Mouse (Mus musculus): ENCODE measurements around the gene Eipr1.

Gene Eipr1

GRCm38 (mm10) chr12:28775120-28775519 is 23.5 kb downstream of the Eipr1 start:
- DNase-seq (ENCODE audit: extremely low read depth, insufficient read length, low spot score) = no peak

- DNase-seq (ENCODE audit: extremely low read depth, insufficient read length, low spot score) = no peak
Observed at GRCm38 (mm10) chr12:28775627-28776026, 24.0 kb downstream of the Eipr1 start.

- no peak for DNase-seq (ENCODE audit: extremely low read depth, insufficient read length, low spot score)
Observed at GRCm38 (mm10) chr12:28780180-28780579, 28.6 kb downstream of the Eipr1 start.

GRCm38 (mm10) chr12:28782637-28783036 is 31.0 kb downstream of the Eipr1 start:
- DNase-seq (ENCODE audit: extremely low read depth, insufficient read length, low spot score) = no peak

- no peak for DNase-seq (ENCODE audit: extremely low read depth, insufficient read length, low spot score)
Observed at GRCm38 (mm10) chr12:28784355-28784754, 32.8 kb downstream of the Eipr1 start.

- DNase-seq (ENCODE audit: extremely low read depth, insufficient read length, low spot score) = no peak
Observed at GRCm38 (mm10) chr12:28784864-28785263, 33.3 kb downstream of the Eipr1 start.

- DNase-seq (ENCODE audit: extremely low read depth, insufficient read length, low spot score) = no peak
Observed at GRCm38 (mm10) chr12:28785299-28785698, 33.7 kb downstream of the Eipr1 start.

GRCm38 (mm10) chr12:28786310-28786709 is 34.7 kb downstream of the Eipr1 start:
- DNase-seq (ENCODE audit: extremely low read depth, insufficient read length, low spot score) = no peak

GRCm38 (mm10) chr12:28792613-28793012 is 41.0 kb downstream of the Eipr1 start:
- DNase-seq (ENCODE audit: extremely low read depth, insufficient read length, low spot score) = no peak

- DNase-seq (ENCODE audit: extremely low read depth, insufficient read length, low spot score) = no peak
Observed at GRCm38 (mm10) chr12:28793715-28794114, 42.1 kb downstream of the Eipr1 start.

GRCm38 (mm10) chr12:28795041-28795440 is 43.4 kb downstream of the Eipr1 start:
- no peak for DNase-seq (ENCODE audit: extremely low read depth, insufficient read length, low spot score)

GRCm38 (mm10) chr12:28796881-28797420 is 45.3 kb downstream of the Eipr1 start:
- no peak for DNase-seq (ENCODE audit: extremely low read depth, insufficient read length, low spot score)

- DNase-seq (ENCODE audit: extremely low read depth, insufficient read length, low spot score) = no peak
Observed at GRCm38 (mm10) chr12:28799798-28800411, 48.3 kb downstream of the Eipr1 start.

GRCm38 (mm10) chr12:28800423-28800822 is 48.8 kb downstream of the Eipr1 start:
- DNase-seq (ENCODE audit: extremely low read depth, insufficient read length, low spot score) = no peak

- DNase-seq (ENCODE audit: extremely low read depth, insufficient read length, low spot score) = no peak
Observed at GRCm38 (mm10) chr12:28800891-28801290, 49.3 kb downstream of the Eipr1 start.

GRCm38 (mm10) chr12:28801731-28802130 is 50.1 kb downstream of the Eipr1 start:
- DNase-seq (ENCODE audit: extremely low read depth, insufficient read length, low spot score) = no peak

- DNase-seq (ENCODE audit: extremely low read depth, insufficient read length, low spot score) = no peak
Observed at GRCm38 (mm10) chr12:28803043-28803442, 51.4 kb downstream of the Eipr1 start.

GRCm38 (mm10) chr12:28804558-28805481 is 53.2 kb downstream of the Eipr1 start:
- peak; percentile 19 for DNase-seq (ENCODE audit: extremely low read depth, insufficient read length, low spot score)

GRCm38 (mm10) chr12:28808786-28809375 is 57.3 kb downstream of the Eipr1 start:
- DNase-seq (ENCODE audit: extremely low read depth, insufficient read length, low spot score) = no peak

- no peak for DNase-seq (ENCODE audit: extremely low read depth, insufficient read length, low spot score)
Observed at GRCm38 (mm10) chr12:28809756-28810337, 58.2 kb downstream of the Eipr1 start.
